Mouse (Mus musculus) C2C12 (cell line): ENCODE data around the gene Twist1.

Source experiments
- CTCF ChIP-seq: IDR thresholded peaks from one replicate; pipeline ENCODE4 v1.5.1; 2011; ENCODE audit not compliant: control insufficient read depth, insufficient read depth, insufficient read length
- MYOG ChIP-seq: IDR thresholded peaks from one replicate; pipeline ENCODE4 v1.6.1; 2011; ENCODE audit not compliant: control insufficient read depth, insufficient read length; ENCODE audit errors: extremely low read depth

DNA sequence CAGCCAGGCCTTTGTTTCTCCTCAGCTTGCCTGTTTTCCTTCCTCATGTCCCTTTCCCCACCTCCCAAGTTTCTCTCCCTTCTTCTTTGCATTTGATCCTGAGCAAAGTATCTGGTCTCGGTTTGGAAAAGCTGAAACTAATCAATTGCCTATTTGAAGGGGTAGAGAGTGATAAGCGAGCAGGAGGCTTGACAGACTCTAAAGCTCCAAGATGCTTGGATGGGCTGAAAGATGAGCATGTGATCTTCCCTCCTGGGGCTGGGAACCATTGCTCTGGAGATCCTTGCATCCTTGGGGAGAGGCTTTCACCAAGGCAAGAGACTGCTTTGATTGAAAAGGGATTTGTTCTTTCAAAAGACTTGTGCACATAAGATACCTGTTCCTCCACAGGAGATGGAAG lies 7.0 kb downstream of the Twist1 start:
- no peak for TF ChIP-seq CTCF
- TF ChIP-seq MYOG: no peak
